Mouse (Mus musculus) embryonic fibroblast, embryonic 13.5 days (primary cell): Measurements from ENCODE around the gene Ermap.

Experiments used
- CTCF ChIP-seq: IDR thresholded peaks from 2 replicates; pipeline ENCODE4 v1.5.1; 2011; ENCODE audit warnings: mild to moderate bottlenecking, control low read depth, low read length, moderate library complexity, borderline replicate concordance; ENCODE audit not compliant: insufficient read depth
- POLR2A ChIP-seq: IDR thresholded peaks from 2 replicates; pipeline ENCODE4 v1.6.1; 2011; ENCODE audit warnings: low read depth, mild to moderate bottlenecking, control low read depth, low read length, moderate library complexity

DNA sequence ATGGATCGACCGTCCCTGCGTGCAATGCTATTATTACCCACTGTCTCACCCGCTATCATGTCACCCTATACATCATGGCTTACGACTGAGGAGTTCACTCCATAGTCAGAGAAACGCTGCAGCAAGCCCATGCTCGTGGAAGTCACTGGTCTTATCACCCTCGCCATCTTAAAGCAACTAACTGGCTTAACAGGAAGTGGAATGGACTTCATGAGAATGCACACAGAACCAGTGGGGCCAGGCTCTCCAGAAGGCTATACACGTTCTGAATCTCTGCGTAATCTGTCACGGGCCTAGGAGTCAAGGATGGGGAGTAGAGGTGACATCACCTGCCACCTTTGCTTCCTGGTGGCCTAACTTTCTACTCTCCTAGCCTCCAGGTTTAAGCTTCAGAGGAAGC, 41.1 kb downstream of the Ermap start:
- TF ChIP-seq CTCF (no peak), POLR2A (no peak)
